Mouse (Mus musculus) gastrocnemius, adult 2 months (tissue): ENCODE measurements around the gene Rtl1. TPM values are rescaled to one million over a fixed set of nuclear protein-coding genes. Genes with fewer than 3 reads are reported as not detected.

Experiments used
- DNase-seq: peaks from one replicate; pipeline ENCODE4 v3.0.0; 2022
- H3K27ac ChIP-seq: fragments of 200-600 bp; 2 replicates; pipeline ENCODE4 v1.8.1; 2022; ENCODE audit warnings: mild to moderate bottlenecking
- H3K4me3 ChIP-seq: fragments of 200-600 bp; 2 replicates; pipeline ENCODE4 v1.8.1; 2022; ENCODE audit warnings: mild to moderate bottlenecking, moderate library complexity
- CTCF ChIP-seq: fragments of 200-600 bp; IDR thresholded peaks from 2 replicates; pipeline ENCODE4 v1.8.1; 2022; ENCODE audit warnings: antibody characterized with exemption, mild to moderate bottlenecking, moderate library complexity
- intact Hi-C: fragments of 180-260 bp; cut with DNase I; formaldehyde crosslinking; loops from one replicate; pipeline ENCODE4 v1.15.1; 2025
- total RNA-seq, 2 experiments: library from RNA; stranded (reverse); gene quantifications; 2 replicates each; pipeline ENCODE4 v1.2.3; 2021

Rtl1 gene
- total RNA-seq, 2 experiments from 2014 or later: not detected

- no peak for DNase-seq
- Histone ChIP-seq H3K4me3 (no peak overlapping the region), H3K27ac (no peak overlapping the region)
- no peak for TF ChIP-seq CTCF
- intact Hi-C loops: no loop called here
Measured at GRCm38 (mm10) chr12:109607953-109608352, 7.8 kb upstream of the Rtl1 start.

GRCm38 (mm10) chr12:109607191-109607590 is 7.1 kb upstream of the Rtl1 start:
- H3K4me3 ChIP-seq: no peak overlapping the region
- no peak for TF ChIP-seq CTCF
- intact Hi-C loops: no loop called here
- no peak for DNase-seq
- no peak overlapping the region for H3K27ac ChIP-seq

GRCm38 (mm10) chr12:109604982-109605721 is 5.0 kb upstream of the Rtl1 start:
- Histone ChIP-seq H3K27ac (no peak overlapping the region), H3K4me3 (no peak overlapping the region)
- no peak for DNase-seq
- intact Hi-C loops: no loop called here
- TF ChIP-seq CTCF: no peak

- DNase-seq: no peak
- no peak for TF ChIP-seq CTCF
- H3K4me3 ChIP-seq: no peak overlapping the region
- H3K27ac ChIP-seq: no peak overlapping the region
- intact Hi-C loops: no loop called here
Measured at GRCm38 (mm10) chr12:109598551-109599250, 1.4 kb downstream of the Rtl1 start.

- Histone ChIP-seq H3K4me3 (no peak overlapping the region), H3K27ac (no peak overlapping the region)
- intact Hi-C loops: no loop called here
- no peak for TF ChIP-seq CTCF
- DNase-seq: no peak
Measured at GRCm38 (mm10) chr12:109596726-109597125, 3.4 kb downstream of the Rtl1 start.

GRCm38 (mm10) chr12:109596232-109596631 is 3.9 kb downstream of the Rtl1 start:
- intact Hi-C loops: no loop called here
- no peak overlapping the region for H3K27ac ChIP-seq
- H3K4me3 ChIP-seq: peak overlapping the region; percentile 26
- no peak for TF ChIP-seq CTCF
- DNase-seq: no peak

- Histone ChIP-seq H3K27ac (no peak overlapping the region), H3K4me3 (peak overlapping the region; percentile 26)
- intact Hi-C loops: no loop called here
- TF ChIP-seq CTCF: no peak
- peak; percentile 74 for DNase-seq
Measured at GRCm38 (mm10) chr12:109595753-109596152, 4.4 kb downstream of the Rtl1 start.

- H3K27ac ChIP-seq: no peak overlapping the region
- no peak for DNase-seq
- H3K4me3 ChIP-seq: no peak overlapping the region
- intact Hi-C loops: no loop called here
- no peak; the same call in 1 of the 2 replicates for TF ChIP-seq CTCF
Measured at GRCm38 (mm10) chr12:109594961-109595360, 5.2 kb downstream of the Rtl1 start.

GRCm38 (mm10) chr12:109582185-109582584 is 17.9 kb downstream of the Rtl1 start:
- DNase-seq: no peak
- Histone ChIP-seq H3K4me3 (no peak overlapping the region), H3K27ac (no peak overlapping the region)
- intact Hi-C loops: no loop called here
- no peak for TF ChIP-seq CTCF

- no peak for TF ChIP-seq CTCF
- H3K27ac ChIP-seq: no peak overlapping the region
- no peak for DNase-seq
- H3K4me3 ChIP-seq: no peak overlapping the region
- intact Hi-C loops: no loop called here
Measured at GRCm38 (mm10) chr12:109572259-109572658, 27.9 kb downstream of the Rtl1 start.

- H3K4me3 ChIP-seq: no peak overlapping the region
- intact Hi-C loops: no loop called here
- no peak for TF ChIP-seq CTCF
- no peak for DNase-seq
- no peak overlapping the region for H3K27ac ChIP-seq
Measured at GRCm38 (mm10) chr12:109560111-109560695, 39.9 kb downstream of the Rtl1 start.

GRCm38 (mm10) chr12:109558891-109559487 is 41.1 kb downstream of the Rtl1 start:
- H3K27ac ChIP-seq: no peak overlapping the region
- no peak overlapping the region for H3K4me3 ChIP-seq
- intact Hi-C loops: no loop called here
- DNase-seq: no peak
- no peak for TF ChIP-seq CTCF

GRCm38 (mm10) chr12:109558226-109558824 is 41.8 kb downstream of the Rtl1 start:
- no peak overlapping the region for H3K4me3 ChIP-seq
- no peak for DNase-seq
- no peak overlapping the region for H3K27ac ChIP-seq
- no peak for TF ChIP-seq CTCF
- intact Hi-C loops: no loop called here
